Mouse (Mus musculus) inflammation-experienced regulatory T-cells, adult 6 months (primary cell): ENCODE results near the gene Speer2. TPM values are rescaled to one million over a fixed set of nuclear protein-coding genes. Genes with fewer than 3 reads are reported as not detected.

Source experiments
- ATAC-seq: one replicate; pipeline ENCODE4 v1.8.0; 2017
- polyA plus RNA-seq, 3 experiments: library from polyadenylated mRNA; unstranded; fragments of 100-300 nt; shearing (Covaris generic); gene quantifications; one replicate each; pipeline ENCODE4 v1.2.1; 2017

The Speer2 gene
- not detected for polyA plus RNA-seq

- ATAC-seq: no peak
Observed at GRCm38 (mm10) chr16:69863644-69864043, at the start of gene Speer2. Gene Speer2, minus strand, starts transcription at chr16:69863744.

DNA sequence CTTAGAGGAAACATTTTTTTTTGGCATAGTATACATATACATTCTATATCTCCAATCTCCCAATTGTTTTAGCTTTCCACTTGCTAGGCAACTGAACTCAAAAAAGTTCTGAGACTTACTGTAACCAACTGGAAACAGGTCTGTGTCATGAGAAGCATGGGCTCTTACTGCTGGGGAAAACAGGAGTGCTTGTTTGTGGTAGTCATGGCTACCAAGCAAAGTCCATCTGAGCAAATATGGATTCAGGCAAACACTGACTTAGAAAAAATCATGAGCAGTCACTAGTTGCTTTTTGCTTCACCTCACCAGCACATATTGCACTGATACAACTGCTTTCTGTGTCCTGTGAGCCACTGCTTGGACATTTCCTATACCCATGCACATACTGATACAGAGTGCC lies 40.8 kb upstream of the Speer2 start:
- no peak for ATAC-seq

DNA sequence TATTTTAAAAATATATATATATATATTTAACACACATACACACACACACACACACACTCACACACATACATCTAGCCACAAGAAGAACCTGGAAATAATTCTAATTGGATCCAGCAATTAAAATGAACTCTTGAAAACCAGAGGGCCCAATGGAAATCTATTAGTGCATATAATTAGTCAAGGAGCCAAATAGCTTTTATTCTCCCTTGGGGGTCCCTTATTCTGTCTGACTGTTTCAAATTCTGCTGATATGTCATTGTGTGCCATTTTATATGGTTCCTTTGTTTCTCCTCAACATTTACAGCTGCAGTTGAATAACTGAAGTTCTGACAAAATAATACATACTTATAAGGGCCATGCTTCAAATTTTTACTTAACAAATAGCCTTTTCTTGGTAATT lies 17.2 kb upstream of the Speer2 start:
- ATAC-seq: no peak

DNA sequence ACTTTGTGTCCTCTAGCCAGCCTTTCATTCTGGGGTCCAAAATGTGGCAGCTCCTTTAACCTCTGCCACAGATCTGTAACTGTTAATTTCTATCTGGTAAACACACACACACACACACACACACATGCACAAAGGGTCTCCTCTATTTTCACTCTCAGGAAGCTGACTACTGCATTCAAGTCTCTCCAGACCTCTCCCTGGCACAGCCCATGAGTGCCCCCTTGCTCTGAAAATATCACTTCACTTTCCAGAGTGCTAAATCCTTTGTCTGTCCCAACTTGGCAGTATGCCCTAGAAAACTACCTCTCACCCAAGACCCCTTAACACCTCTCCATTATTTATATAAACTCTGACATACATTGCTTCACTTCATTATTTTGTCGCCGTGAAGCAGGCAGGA lies 26.9 kb downstream of the Speer2 start:
- no peak for ATAC-seq

- no peak for ATAC-seq
Observed at GRCm38 (mm10) chr16:69813652-69814051, 49.9 kb downstream of the Speer2 start.
